Mouse (Mus musculus): ENCODE data around the gene Rdh16f1.

DNA sequence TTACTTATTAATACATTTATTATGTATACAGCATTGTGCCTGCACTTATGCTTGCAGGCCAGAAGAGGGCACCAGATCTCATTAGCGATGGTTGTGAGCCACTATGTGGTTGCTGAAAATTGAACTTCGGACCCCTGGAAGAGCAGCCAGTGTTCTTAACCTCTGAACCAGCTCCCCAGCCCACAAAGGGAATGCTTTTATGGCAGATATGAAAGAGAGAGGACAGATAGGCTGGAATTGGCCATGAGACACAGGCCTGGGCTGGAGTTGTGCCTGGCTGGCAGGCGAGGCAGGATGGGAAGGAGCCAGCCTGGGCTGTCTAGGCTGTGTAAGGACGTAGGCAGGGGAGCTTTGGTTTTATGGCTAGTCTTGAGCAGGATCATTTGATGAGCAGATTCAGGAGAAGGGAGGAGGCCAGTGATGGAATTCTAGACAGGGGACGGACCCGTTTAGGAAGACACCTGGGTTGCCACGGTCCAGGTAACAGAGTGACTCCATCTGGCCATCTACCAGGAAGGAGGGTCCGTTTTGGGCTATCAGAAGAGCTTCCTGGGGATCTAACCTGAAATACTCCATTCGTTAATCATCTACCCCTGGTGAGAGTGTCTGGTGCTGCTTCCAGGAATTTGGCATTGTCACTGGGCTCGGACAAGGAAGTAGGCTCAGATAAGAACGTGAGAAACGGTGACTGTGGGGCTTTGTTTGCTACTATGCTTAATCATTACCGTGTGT lies 21.3 kb upstream of the Rdh16f1 start:
- peak; percentile 82 for TF ChIP-seq CTCF (IDR thresholded peaks at IDR 0.05; ENCODE audit: low read depth)
- TF ChIP-seq EP300 (optimal IDR thresholded peaks at IDR 0.05) = no peak
